Mouse (Mus musculus) heart, embryonic 13.5 days (tissue): ENCODE results near the gene Evc2. TPM values are rescaled to one million over a fixed set of nuclear protein-coding genes. Genes with fewer than 3 reads are reported as not detected.

Source experiments
- ATAC-seq: fragments of 200-750 bp; cut with Nextera tagmentation; 2 replicates; pipeline ENCODE4 v1.8.0; 2017; ENCODE audit warnings: moderate TSS enrichment; ENCODE audit not compliant: insufficient number of reproducible peaks, low FRiP score, low TSS enrichment; ENCODE audit errors: extremely low read depth
- H3K27ac ChIP-seq: fragments of 300-500 bp; sonication (generic); replicated peaks from 2 replicates; pipeline ENCODE4 v1.5.1; 2015; ENCODE audit warnings: moderate library complexity, mild to moderate bottlenecking, inconsistent platforms
- H3K27me3 ChIP-seq: fragments of 300-500 bp; sonication (generic); replicated peaks from 2 replicates; pipeline ENCODE4 v1.6.1; 2015; ENCODE audit warnings: mild to moderate bottlenecking, inconsistent platforms
- H3K36me3 ChIP-seq: fragments of 300-500 bp; sonication (generic); 2 replicates; pipeline ENCODE4 v1.6.1; 2015; ENCODE audit warnings: mild to moderate bottlenecking, inconsistent platforms
- H3K4me1 ChIP-seq: fragments of 300-500 bp; sonication (generic); 2 replicates; pipeline ENCODE4 v1.6.1; 2015; ENCODE audit warnings: inconsistent platforms
- H3K4me2 ChIP-seq: fragments of 300-500 bp; sonication (generic); 2 replicates; pipeline ENCODE4 v1.6.1; 2015; ENCODE audit warnings: inconsistent platforms, mild to moderate bottlenecking, moderate library complexity
- H3K4me3 ChIP-seq: fragments of 300-500 bp; sonication (generic); 2 replicates; pipeline ENCODE4 v1.5.1; 2015; ENCODE audit warnings: moderate library complexity, mild to moderate bottlenecking, inconsistent platforms
- H3K9ac ChIP-seq: fragments of 300-500 bp; sonication (generic); 2 replicates; pipeline ENCODE4 v1.6.1; 2015; ENCODE audit warnings: inconsistent platforms, mild to moderate bottlenecking, moderate library complexity
- H3K9me3 ChIP-seq: fragments of 300-500 bp; sonication (generic); 2 replicates; pipeline ENCODE4 v1.6.1; 2016; ENCODE audit warnings: inconsistent platforms
- WGBS: fragments of 180-500 bp; shearing (Covaris S2); methylation state at CpG from one replicate; pipeline ENCODE4 v1.1.7; 2015; ENCODE audit warnings: mixed read lengths; 5-methylcytosine and 5-hydroxymethylcytosine counted together
- polyA plus RNA-seq: library from polyadenylated mRNA; unstranded; fragments of >200 nt; fragmentation: Nextera tagmentation; extraction: Ambion mirVana; gene quantifications from 2 replicates; pipeline ENCODE4 v1.2.1, GENCODE M21; 2015

Gene Evc2
- polyA plus RNA-seq, 1 experiment from 2014 or later = 10.1 TPM

DNA sequence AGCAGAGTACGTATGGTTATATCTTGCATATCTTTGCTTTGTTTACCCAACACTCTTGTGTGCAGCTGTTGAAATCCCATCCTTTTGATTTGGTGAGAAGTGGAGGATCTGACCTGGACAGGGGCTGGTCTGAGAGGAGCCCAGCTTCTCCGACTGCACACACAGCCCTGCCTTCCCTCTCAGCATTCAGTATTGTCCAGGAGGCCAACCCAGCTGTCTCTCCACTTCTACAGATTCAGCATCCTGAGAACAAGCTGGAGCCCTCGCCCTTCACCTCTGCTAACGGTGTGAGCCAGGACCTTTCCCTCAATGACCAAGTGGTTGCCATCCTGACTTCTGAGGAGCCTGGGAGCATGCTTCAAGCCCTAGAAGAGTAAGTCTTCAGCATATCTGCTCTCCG lies 25.0 kb downstream of the Evc2 start:
- no peak overlapping the region for H3K4me3 ChIP-seq
- no peak overlapping the region for H3K27ac ChIP-seq

DNA sequence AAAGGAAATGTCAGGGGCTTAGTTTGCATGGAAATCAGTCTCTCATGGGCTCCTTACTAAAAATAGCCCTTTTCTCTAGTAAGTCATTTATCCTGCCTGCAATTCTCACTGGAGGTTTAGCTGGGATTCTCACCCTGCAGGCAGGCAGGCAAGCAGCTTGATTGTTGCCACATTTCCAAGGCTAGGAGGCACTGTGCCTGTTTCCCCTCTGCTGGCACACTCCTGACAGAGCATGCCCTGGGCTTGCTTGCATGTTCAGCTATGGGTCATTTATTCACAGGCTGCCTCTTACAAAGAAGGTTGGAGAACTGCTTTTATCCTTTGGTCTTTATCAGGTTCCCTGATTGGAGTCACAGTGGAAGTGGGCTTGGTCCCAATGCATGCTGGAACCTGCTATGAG lies 27.5 kb downstream of the Evc2 start:
- peak overlapping the region; percentile 67 for H3K27ac ChIP-seq
- H3K36me3 ChIP-seq = peaks cover 36% of the 10 kb centered on the region
- no peak overlapping the region for H3K4me2 ChIP-seq
- no peaks in the 10 kb centered on the region for H3K9me3 ChIP-seq
- no peak overlapping the region for H3K4me3 ChIP-seq
- peaks cover 37% of the 10 kb centered on the region for H3K4me1 ChIP-seq
- ATAC-seq = no peak
- H3K27me3 ChIP-seq = no peaks in the 10 kb centered on the region
- no peak overlapping the region for H3K9ac ChIP-seq

More for the DNA sequence above, 25.0 kb downstream of the Evc2 start:
- H3K4me1 ChIP-seq = peaks cover 37% of the 10 kb centered on the region
- peaks cover 39% of the 10 kb centered on the region for H3K36me3 ChIP-seq
- no peaks in the 10 kb centered on the region for H3K9me3 ChIP-seq
- 69% methylated on average over 5 of the region's 5 CpGs for WGBS
- ATAC-seq = no peak
- H3K9ac ChIP-seq = no peak overlapping the region
- H3K4me2 ChIP-seq = no peak overlapping the region
- H3K27me3 ChIP-seq = no peaks in the 10 kb centered on the region

DNA sequence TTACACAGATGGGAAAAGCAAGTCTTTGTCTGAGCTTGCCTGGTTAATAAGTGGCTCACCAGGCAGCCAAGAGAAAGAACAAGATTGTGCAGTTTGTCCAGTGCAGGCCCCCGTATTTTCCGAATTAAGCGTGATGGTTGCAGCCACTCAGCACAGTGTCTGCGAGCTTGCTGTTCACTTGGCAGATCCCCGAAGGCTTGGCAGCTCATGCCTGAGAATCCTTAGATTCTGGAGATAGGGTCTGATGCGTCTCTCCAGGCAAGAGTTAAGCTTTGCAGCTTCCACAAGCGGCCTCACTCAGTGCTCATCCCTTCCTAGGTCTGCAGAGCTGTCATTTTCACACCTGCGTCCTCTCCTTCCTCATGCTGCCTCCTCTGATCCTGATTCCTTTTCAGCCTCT lies 30.5 kb downstream of the Evc2 start:
- Histone ChIP-seq H3K27me3 (no peaks in the 10 kb centered on the region), H3K9me3 (no peaks in the 10 kb centered on the region), H3K4me3 (no peak overlapping the region), H3K4me2 (no peak overlapping the region), H3K9ac (no peak overlapping the region), H3K36me3 (peaks cover 50% of the 10 kb centered on the region), H3K4me1 (peaks cover 23% of the 10 kb centered on the region), H3K27ac (no peak overlapping the region)
- WGBS = 74% methylated on average over 8 of the region's 8 CpGs
- no peak for ATAC-seq

GRCm38 (mm10) chr5:37377376-37377775 lies 39.1 kb downstream of the Evc2 start:
- Histone ChIP-seq H3K27me3 (no peaks in the 10 kb centered on the region), H3K9ac (no peak overlapping the region), H3K4me3 (no peak overlapping the region), H3K27ac (no peak overlapping the region), H3K9me3 (no peaks in the 10 kb centered on the region), H3K4me1 (peaks cover 7% of the 10 kb centered on the region; the same call in 1 of the 2 replicates), H3K36me3 (peaks cover 58% of the 10 kb centered on the region), H3K4me2 (no peak overlapping the region)
- WGBS = 66% methylated on average over 7 of the region's 7 CpGs
- ATAC-seq = no peak

- H3K27ac ChIP-seq = no peak overlapping the region
- peaks cover 14% of the 10 kb centered on the region for H3K4me1 ChIP-seq
- WGBS = 86% methylated on average over 4 of the region's 4 CpGs
- H3K4me3 ChIP-seq = no peak overlapping the region
- H3K9me3 ChIP-seq = no peaks in the 10 kb centered on the region
- no peaks in the 10 kb centered on the region for H3K27me3 ChIP-seq
- no peak overlapping the region for H3K9ac ChIP-seq
- ATAC-seq = no peak
- peaks cover 57% of the 10 kb centered on the region for H3K36me3 ChIP-seq
- H3K4me2 ChIP-seq = no peak overlapping the region
Measured at GRCm38 (mm10) chr5:37380641-37381040, 42.3 kb downstream of the Evc2 start.

- H3K9me3 ChIP-seq = no peaks in the 10 kb centered on the region
- no peaks in the 10 kb centered on the region for H3K27me3 ChIP-seq
- no peak overlapping the region for H3K9ac ChIP-seq
- no peak overlapping the region for H3K4me2 ChIP-seq
- 71% methylated on average over 3 of the region's 3 CpGs for WGBS
- no peak overlapping the region for H3K4me3 ChIP-seq
- peaks cover 9% of the 10 kb centered on the region for H3K4me1 ChIP-seq
- peaks cover 80% of the 10 kb centered on the region for H3K36me3 ChIP-seq
- ATAC-seq = no peak
- H3K27ac ChIP-seq = no peak overlapping the region
Measured at GRCm38 (mm10) chr5:37383570-37383969, 45.3 kb downstream of the Evc2 start.

- 65% methylated on average over 3 of the region's 3 CpGs for whole genome bisulfite sequencing
- Histone ChIP-seq H3K4me2 (no peak overlapping the region), H3K27ac (no peak overlapping the region), H3K4me3 (no peak overlapping the region), H3K4me1 (peaks cover 9% of the 10 kb centered on the region), H3K36me3 (peaks cover 48% of the 10 kb centered on the region), H3K9ac (no peak overlapping the region), H3K27me3 (no peaks in the 10 kb centered on the region), H3K9me3 (no peaks in the 10 kb centered on the region)
- ATAC-seq = no peak
Measured at GRCm38 (mm10) chr5:37388646-37389045, 50.3 kb downstream of the Evc2 start.

GRCm38 (mm10) chr5:37389808-37390495 lies 51.7 kb downstream of the Evc2 start:
- H3K4me2 ChIP-seq = no peak overlapping the region
- WGBS = 71% methylated on average over 13 of the region's 13 CpGs
- H3K9ac ChIP-seq = no peak overlapping the region
- no peak for ATAC-seq
- H3K27ac ChIP-seq = no peak overlapping the region
- no peak overlapping the region for H3K4me3 ChIP-seq
- no peaks in the 10 kb centered on the region for H3K27me3 ChIP-seq
- no peaks in the 10 kb centered on the region for H3K9me3 ChIP-seq
- peaks cover 9% of the 10 kb centered on the region for H3K4me1 ChIP-seq
- H3K36me3 ChIP-seq = peaks cover 43% of the 10 kb centered on the region

DNA sequence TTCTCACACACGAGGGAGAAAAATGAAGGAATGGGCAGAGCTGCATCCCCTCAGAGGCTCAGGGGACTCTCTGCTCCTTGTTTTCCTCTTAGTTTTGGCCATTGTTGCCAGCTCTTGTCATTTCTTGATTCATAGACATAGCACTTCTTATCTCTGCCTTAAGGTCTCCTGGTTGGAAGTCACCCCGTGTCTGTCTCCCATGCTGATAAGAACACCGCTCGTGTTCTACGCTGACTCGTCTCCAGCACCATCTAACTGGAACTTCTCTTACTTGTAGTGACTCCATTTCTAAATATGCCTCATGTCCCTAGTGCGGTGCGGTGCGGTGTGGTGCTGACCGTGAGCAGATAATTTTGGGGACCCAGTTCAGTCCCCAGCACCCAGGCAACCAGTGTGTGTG lies 52.6 kb downstream of the Evc2 start:
- Histone ChIP-seq H3K27ac (no peak overlapping the region), H3K9ac (no peak overlapping the region), H3K4me2 (no peak overlapping the region), H3K36me3 (peaks cover 49% of the 10 kb centered on the region), H3K27me3 (no peaks in the 10 kb centered on the region), H3K4me3 (no peak overlapping the region), H3K9me3 (no peaks in the 10 kb centered on the region), H3K4me1 (no peaks in the 10 kb centered on the region)
- ATAC-seq = no peak
- WGBS = 69% methylated on average over 10 of the region's 10 CpGs

DNA sequence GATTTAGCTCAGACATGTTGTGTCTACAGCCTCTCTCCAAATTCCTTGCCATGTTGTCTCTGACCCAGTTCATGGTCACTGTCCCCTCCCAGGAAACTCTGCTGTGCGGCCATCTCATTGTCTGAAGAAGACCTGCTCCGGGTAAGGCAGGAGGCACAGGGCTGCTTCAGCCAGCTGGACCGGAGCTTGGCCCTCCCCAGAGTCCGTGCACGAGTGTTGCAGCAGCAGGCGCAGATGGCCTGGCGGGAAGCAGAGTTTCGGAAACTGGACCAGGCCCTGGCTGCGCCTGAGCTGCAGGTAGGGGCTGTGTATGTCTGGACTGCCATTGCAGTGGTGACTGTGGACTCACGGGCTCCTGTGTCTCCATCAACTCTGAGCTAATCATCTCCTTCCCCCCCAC lies 53.6 kb downstream of the Evc2 start:
- Histone ChIP-seq H3K27ac (no peak overlapping the region), H3K4me2 (no peak overlapping the region), H3K36me3 (peaks cover 48% of the 10 kb centered on the region), H3K27me3 (no peaks in the 10 kb centered on the region), H3K4me3 (no peak overlapping the region), H3K9me3 (no peaks in the 10 kb centered on the region), H3K9ac (no peak overlapping the region), H3K4me1 (no peaks in the 10 kb centered on the region)
- no peak for ATAC-seq
- WGBS = 83% methylated on average over 10 of the region's 10 CpGs

GRCm38 (mm10) chr5:37395172-37396030 lies 57.1 kb downstream of the Evc2 start:
- Histone ChIP-seq H3K4me3 (no peak overlapping the region), H3K4me1 (no peaks in the 10 kb centered on the region), H3K27ac (no peak overlapping the region), H3K36me3 (peaks cover 64% of the 10 kb centered on the region), H3K9ac (no peak overlapping the region), H3K4me2 (no peak overlapping the region), H3K9me3 (peaks cover 3% of the 10 kb centered on the region; the same call in 1 of the 2 replicates), H3K27me3 (no peaks in the 10 kb centered on the region)
- no peak for ATAC-seq
- WGBS = 79% methylated on average over 22 of the region's 22 CpGs
